Mouse (Mus musculus) frontal cortex, postnatal 36 days (tissue): ENCODE data around the gene Pla2g4b.

ENCODE experiments used
- DNase-seq, 2 experiments: peaks; one replicate each; pipeline ENCODE4 v3.0.0; 2022; ENCODE audit warnings: low spot score in 2 of 2

The Pla2g4b gene

DNA sequence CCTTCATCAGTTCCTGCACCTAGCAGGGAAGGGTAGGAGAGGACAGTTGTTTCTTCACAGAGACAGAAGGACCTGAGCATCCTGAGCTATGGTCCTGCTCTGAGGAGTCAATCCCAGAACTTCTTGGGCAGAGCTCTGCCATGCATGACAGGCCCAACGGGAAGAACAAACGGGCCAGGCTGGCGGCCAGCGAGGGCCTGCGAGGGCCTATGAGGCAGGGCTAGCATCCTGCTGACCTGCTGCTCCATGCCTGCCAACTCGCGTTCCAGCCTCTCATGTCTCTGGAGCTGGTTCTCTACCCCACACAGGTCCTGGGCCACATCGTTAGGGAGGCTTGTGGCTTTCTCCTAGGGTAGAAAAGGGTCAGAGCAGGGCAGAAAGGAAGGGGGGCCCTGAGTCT, 29.0 kb downstream of the Pla2g4b start:
- DNase-seq, result no peak

DNA sequence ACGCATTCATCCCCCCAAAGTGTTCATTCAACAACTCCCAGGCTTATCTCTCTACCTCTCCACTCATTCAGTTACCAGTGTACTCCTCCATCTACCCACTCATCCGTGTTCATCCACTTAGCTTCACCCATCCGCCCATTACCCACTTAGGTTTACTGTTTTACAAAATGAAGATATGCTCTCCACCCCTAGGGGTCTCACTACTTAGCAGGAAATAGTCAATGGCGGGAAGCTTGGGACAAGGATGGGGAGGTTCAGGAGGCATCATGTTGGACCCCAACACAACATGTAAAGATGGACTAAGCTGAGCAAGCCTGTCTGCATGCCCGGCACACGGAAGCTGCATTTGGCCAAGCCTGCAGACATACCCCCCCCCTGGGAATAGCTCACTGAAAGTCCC, 31.4 kb downstream of the Pla2g4b start:
- no peak for DNase-seq

DNA sequence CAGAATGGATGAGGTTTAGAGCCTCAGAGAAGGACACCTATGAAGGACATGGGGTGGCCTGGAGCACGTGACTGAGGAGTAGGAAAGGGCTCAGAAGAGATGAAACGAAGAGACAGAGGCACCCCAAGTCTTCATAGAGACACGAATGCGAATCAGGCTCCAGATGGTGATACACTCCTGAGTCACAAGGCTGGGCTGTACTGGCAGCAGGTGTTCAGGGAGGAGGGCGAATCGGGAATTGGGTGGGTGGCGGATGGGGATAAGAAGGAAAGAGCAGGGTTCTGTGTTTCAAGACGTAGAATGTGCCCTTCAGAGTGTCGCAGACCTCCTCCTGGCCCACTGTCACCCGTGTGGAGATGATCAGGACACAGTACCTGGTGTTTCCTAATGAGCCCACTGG, 32.0 kb downstream of the Pla2g4b start:
- DNase-seq, result no peak

DNA sequence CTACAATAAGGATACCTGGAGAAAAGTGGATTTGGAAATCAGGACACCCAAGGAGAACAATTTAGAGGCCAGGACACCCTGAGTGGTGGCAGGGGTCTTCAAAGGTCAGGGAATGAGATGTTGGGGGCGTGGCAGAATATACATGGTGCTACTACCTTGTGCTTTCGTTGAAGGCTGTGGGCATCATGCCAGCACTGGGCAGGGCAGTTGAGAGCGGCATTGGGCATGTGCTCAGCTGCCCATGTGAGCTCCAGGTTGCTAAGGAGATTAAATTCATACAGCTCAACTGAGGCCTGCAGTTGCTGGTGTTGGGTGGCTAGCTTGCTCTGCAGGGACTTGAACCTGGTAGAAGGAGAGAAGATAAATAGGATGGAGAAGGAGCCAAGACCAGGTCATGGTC, 33.0 kb downstream of the Pla2g4b start:
- DNase-seq, result no peak

DNA sequence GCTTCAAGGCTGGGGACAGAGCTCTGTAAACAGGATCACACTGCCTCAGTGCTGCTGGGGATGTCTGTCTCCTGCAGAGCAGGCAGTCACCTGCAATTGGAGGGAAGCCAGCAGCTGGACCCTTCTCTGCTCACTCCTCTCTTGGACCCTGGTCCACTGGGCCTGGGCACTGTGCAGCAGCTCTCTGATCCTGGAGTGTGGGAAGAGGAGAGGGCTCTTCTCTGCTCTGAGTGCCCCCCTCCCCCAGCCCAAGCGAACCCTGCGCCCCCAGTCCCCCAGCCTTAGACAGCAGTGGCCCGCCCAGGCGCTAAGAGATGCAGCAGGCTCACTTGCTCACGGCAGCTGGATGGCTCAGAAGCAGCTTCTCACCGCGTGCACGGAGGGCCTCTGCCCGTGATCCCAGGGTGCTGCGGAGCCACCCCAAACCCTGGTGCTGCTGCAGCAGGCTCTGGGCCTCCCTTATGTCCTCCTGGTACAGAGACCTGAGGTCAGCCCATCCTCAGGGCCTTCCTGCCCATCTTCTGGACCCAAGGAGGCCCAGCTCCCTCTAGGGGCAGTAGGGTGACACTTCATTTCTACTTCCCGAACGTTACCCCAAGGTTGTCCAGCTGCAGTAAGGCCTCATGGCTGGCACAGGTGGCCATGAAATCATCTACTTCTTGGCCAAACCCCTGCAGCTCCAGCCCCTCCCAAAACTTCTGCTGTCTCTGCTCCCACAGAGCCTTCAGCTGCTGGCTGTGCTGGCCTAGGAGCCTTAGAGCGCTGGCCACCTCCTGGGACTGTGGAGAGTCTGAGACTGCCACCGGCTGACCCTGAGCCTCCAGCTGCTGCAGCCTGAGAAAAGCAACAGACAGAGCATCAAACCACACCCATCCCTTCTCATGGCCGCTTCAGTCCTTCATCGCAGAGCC, 35.6 kb downstream of the Pla2g4b start:
- peak in 1 of 2 experiments; percentile 21 for DNase-seq

DNA sequence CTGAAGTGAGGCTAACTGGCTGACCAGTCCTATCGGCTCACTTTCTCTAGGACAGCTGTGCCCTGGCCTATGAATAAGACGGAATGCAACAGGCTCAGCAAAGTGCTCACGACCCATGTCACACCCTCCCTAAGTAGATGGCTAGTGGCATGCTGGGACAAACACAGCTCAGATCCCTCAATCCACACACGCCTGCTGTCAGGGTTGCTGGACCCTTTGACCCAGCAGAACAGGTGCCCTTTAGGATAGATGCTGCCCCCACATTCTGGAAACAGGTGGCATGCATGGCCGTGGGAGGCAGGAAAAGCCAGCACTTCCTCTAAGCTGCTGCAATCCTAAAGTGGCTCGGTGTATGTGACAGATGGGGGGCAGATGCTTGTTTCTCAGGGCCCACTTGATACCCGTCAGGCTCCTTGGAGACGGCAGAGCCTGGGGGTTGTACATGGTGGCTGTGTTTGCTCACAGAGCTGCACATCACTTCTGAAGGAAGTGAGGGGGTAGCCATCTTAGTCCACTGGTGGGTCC, 36.3 kb downstream of the Pla2g4b start:
- peak; percentile 65 to 82 for DNase-seq

DNA sequence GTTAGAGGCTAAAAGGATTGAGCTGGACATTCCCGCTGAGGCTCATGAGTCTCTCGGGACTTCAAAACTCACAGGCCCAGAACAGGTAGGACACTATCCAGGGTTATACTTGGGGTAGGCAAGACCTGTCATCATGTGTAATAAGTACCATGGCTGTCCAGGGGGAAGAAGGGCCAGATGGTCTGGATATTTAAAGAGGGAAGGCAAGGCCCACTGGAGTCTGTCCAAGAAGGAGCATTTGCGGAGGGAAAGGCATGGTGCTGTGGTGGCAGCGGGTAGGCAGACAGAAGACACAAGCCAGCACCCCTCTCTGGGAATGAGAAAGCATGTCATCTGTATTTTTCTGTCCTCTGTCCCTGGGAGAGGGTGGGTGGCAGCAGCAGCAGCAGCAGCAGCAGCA, 40.9 kb downstream of the Pla2g4b start:
- no peak for DNase-seq

DNA sequence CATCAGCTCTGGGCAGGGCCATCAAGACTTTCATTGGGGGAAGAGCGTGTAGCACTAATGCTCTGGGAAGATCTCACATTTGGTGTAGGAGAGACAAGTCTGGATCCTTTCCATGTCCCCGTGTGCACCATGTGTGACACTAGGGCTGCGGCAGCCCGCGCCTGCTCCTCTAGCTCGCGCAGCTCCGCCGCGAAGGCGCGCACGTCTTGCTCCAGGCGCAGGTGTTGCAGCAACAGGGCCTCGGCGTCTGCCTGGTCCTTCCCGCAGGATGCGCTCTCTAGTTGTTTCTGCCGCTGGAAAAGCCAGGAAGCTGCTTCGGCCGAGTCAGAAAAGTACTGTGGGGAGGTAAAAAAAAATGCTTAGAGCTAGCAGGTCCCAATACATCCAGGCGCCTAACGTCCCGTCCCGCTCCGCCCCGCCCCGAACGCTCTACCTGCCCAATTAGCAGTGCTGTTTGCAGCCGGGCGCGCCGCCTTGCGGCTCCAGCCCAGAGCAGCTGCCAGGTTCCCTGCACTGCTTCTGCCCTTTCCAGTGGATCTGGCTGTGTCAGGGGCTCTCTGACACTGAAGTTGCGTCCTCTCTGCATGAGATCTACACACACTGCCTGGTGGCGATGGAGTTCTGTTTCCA, 43.0 kb downstream of the Pla2g4b start:
- peak; percentile 42 to 49 for DNase-seq

DNA sequence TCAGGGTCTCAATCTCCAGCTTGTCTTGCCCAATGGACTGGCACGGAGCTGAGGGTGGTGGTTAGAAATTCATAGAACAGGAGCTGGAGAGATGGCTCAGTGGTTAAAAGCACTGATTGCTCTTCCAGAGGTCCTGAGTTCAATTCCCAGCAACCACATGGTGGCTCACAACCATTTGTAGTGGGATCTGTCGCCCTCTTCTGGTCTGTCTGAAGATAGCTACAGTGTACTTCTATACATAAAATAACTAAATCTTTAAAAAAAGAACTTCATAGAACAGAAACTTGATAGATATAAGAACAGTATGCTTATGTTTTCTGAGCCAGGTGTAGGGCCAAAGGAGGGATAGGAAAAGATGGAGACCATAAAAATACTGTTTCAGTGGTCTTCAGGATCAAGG, 49.2 kb downstream of the Pla2g4b start:
- no peak for DNase-seq

DNA sequence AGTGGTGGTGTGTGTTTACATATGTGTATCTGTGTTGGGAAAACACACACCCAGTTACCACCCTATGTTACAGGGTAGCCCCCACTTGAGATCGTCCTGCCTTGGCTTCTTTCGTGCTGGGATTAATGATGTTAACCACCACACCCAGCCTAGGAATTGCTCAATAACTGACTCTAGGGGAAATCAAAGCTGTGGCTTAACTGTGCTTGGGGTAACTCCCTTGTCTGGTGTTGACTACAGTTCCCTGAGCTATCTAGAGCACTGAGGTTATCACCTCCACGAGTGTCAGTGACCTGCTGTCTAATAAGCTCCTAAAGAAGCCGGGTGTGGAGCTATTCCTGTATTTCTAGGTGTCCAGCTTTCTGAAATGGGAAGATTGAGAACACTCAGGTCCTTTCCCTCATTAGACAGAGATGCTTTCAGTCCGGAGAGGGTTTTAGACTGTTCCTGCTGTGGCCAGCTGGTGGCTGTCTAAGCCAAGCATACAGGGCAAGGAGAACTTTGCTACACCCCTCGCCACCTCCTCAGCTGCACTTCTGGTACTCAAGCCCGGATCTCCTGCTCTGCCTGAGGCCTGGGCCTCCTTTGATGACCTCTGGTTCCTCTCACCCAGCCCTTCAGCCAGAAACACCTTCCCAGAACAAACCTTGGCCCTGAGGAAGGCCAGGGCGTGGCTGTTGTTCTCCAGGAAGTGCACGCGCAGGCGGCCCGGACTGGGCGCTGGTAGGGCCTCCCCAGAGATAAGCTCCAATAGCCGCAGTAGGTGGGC, 51.6 kb downstream of the Pla2g4b start:
- peak; percentile 27 to 32 for DNase-seq

DNA sequence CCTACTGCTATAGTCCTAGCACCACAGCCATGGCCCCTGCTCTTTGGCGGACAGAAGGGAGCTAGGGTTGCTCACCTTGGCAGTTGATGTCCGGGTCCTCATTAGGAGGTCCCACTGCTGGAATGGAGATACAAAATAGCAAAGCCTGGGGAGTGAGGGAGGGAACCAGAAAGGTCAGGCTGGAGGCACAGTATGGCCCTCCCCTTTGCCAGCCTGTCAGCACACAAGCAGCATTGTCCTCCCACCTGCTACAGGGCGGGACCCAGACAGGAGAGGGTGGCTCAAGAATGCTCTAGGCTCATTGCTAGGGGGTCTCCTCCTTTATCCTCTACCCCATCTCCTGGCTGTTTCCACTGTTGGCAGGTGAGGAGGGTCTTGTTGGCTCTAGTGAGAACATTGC, 52.8 kb downstream of the Pla2g4b start:
- DNase-seq, result no peak

DNA sequence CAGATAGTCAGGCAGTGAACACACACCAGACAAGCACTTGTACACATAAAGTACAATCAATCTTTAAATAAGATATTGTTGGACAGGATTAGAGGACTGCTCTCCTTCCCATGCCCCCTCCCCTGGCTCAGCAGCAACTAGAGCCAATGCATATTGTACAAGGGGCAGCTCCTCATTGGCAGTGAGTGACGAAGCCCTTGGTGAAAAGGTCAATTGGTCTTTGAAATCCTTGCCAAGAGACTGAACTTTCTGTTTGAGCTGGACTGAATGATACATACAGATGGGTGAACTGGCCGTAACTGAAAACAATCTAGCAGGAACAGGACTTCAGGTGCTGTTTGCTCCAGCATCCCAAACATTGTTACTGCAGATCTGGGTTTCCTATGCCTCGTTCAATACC, 54.2 kb downstream of the Pla2g4b start:
- DNase-seq, result no peak

DNA sequence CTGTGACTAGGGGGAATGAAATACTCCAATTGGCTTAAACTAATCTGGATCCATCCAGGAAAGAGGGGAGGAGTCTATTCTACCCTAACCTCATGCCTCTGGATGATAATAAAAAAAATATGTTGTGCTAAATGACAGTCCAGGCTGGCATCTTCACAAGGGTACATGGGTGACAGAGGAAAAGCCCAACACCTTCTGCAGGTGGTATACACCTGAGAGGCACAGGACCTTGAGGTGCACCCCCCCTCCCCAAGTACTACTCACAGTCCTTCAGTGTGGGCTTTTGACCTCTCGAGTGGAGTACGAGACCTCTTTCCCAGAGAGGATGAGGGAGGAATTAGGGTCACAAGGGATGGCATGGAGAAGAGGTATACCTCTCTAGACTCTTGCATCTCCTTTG, 54.7 kb downstream of the Pla2g4b start:
- no peak for DNase-seq

DNA sequence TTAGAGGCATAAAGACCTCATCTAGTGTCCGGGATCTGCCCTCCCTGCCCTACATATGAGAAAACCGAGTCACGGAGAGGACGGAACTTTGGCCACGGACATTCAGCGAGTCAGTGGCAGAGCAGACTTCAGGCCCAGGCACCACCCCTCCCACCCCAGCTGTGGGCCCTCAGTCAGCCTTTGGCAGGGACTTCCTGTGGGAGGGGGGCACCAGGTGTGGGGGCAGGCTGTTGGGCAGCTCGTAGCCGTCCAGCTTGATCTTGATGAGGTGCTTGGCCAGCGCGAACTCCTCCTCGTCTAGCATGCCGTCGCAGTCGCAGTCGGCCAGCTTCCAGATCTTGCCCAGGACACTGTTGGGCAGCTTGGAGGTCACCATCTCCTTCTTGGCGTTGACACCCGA, 57.8 kb downstream of the Pla2g4b start:
- no peak for DNase-seq
